Comparison of ENCODE assay signal across 8 mouse cellular contexts in the genomic region with DNA sequence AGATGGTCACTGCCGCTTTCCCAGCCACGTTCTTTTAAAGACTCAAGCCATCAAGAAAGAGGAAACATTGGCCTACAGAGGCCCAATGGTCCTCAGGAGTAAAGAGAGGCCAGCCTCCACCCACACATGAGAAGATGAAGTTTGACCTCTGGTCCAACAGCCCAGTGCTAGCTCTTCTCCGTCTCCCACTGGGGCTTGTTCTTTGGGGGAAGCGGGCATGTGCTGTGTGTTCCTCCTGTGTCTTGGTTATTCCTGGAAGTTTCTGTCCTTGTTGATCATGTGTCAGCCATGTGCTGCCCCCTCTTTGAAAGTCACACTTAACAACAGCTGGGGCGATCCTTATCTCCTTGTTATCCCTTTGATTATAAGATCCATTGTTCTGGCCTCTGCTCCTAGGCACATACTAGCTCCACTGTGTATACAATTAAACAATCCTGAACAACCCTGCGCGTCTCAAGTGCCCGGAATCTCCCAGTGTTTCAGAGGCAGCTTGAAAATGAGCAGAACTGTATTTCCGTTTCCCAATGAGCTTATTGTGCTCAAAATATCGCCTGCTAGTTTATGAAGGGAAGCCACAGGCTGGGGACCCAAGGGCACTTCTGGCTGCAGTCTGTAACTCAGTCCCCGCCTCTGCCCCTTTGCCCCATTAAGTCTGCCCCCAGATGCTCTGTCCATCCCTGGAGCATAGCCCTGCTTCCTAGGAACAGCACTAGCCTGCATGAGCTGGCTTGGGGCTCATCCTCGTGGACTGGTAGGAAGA.
DNase-seq lines count a peak whose midpoint lies in the region; ATAC-seq lines count a peak whose summit lies in the region.
"Had no signal": no experiment of that assay in that cellular context is flagged by ENCODE, and none has a peak within 500 bp of the region (broad histone marks: within the 10 kb centered on the region; RNA-seq: fewer than 3 reads in every experiment).

No protein-coding gene starts in this region.

- no peaks in the 10 kb centered on the region for H3K36me3 ChIP-seq in liver, embryonic 15.5 days (replicated peaks)
- no peaks in the 10 kb centered on the region for H3K36me3 ChIP-seq in heart, embryonic 16.5 days (ENCODE audit: control insufficient read depth, insufficient read depth)
- no peaks in the 10 kb centered on the region for H3K36me3 ChIP-seq in kidney, embryonic 16.5 days (ENCODE audit: insufficient read depth, low read length)
- H3K36me3 ChIP-seq in neural tube, embryonic 13.5 days: no peaks in the 10 kb centered on the region

- H3K4me2 ChIP-seq in liver, embryonic 15.5 days: no peak overlapping the region
- H3K4me2 ChIP-seq in heart, embryonic 16.5 days (ENCODE audit: low read depth, low read length): peak overlapping the region; percentile 28; the same call in 1 of the 2 replicates
- H3K4me2 ChIP-seq in kidney, embryonic 16.5 days (replicated peaks; ENCODE audit: low read depth, low read length): peak overlapping the region; percentile 24; the same call in 1 of the 2 replicates
- H3K4me2 ChIP-seq in neural tube, embryonic 13.5 days: peak overlapping the region; percentile 3; the same call in 1 of the 2 replicates

- no peak overlapping the region for H3K4me3 ChIP-seq in liver, embryonic 15.5 days (replicated peaks)
- H3K4me3 ChIP-seq in heart, embryonic 16.5 days (ENCODE audit: low read length): no peak overlapping the region
- no peak overlapping the region for H3K4me3 ChIP-seq in kidney, embryonic 16.5 days (ENCODE audit: low read length)
- no peak overlapping the region for H3K4me3 ChIP-seq in neural tube, embryonic 13.5 days

- no peak overlapping the region for H3K9ac ChIP-seq in liver, embryonic 15.5 days
- H3K9ac ChIP-seq in heart, embryonic 16.5 days (ENCODE audit: low read length): no peak overlapping the region
- no peak overlapping the region for H3K9ac ChIP-seq in kidney, embryonic 16.5 days (replicated peaks; ENCODE audit: low read length)
- no peak overlapping the region for H3K9ac ChIP-seq in neural tube, embryonic 13.5 days

- ATAC-seq in liver, embryonic 15.5 days (ENCODE audit: insufficient read depth): peak; percentile 40; the same call in 1 of the 2 replicates
- peak; percentile 23; the same call in 1 of the 2 replicates for ATAC-seq in heart, embryonic 16.5 days (replicated peaks; ENCODE audit: extremely low read depth, insufficient read depth, low FRiP score)
- peak; percentile 47 for ATAC-seq in kidney, embryonic 16.5 days (ENCODE audit: low FRiP score, low TSS enrichment)
- no peak for ATAC-seq in neural tube, embryonic 13.5 days (ENCODE audit: low read depth)

- DNase-seq in liver: no peak
- DNase-seq in spleen, adult 12 weeks (ENCODE audit: low spot score): no peak
- no peak for DNase-seq in gastrocnemius, adult 8-10 months (ENCODE audit: low spot score in 2 of 2)
- DNase-seq: right cerebral cortex, adult 18-20 months had no signal

- peaks cover 24% of the 10 kb centered on the region for H3K27me3 ChIP-seq in liver, embryonic 15.5 days
- no peaks in the 10 kb centered on the region for H3K27me3 ChIP-seq in heart, embryonic 16.5 days (ENCODE audit: control insufficient read depth, insufficient read depth, low read length)
- H3K27me3 ChIP-seq in kidney, embryonic 16.5 days (ENCODE audit: insufficient read depth, low read length): no peaks in the 10 kb centered on the region
- H3K27me3 ChIP-seq in neural tube, embryonic 13.5 days: no peaks in the 10 kb centered on the region

- 0 out of 2 replicates have a peak overlapping the region, but pooled peaks have one; percentile 31 for H3K27ac ChIP-seq in liver, embryonic 15.5 days (replicated peaks)
- H3K27ac ChIP-seq in heart, embryonic 16.5 days (ENCODE audit: low read length): peak overlapping the region; percentile 59
- H3K27ac ChIP-seq in kidney, embryonic 16.5 days (ENCODE audit: low read length): peak overlapping the region; percentile 47
- H3K27ac ChIP-seq in neural tube, embryonic 13.5 days (replicated peaks): no peak overlapping the region

- WGBS in liver, embryonic 15.5 days (ENCODE audit: insufficient replicate concordance): 32% methylated on average over 12 of the region's 12 CpGs
- 41% methylated on average over 12 of the region's 12 CpGs for WGBS in heart, embryonic 16.5 days
- 37% methylated on average over 12 of the region's 12 CpGs for WGBS in kidney, embryonic 16.5 days
- WGBS in neural tube, embryonic 13.5 days: 53% methylated on average over 12 of the region's 12 CpGs

- H3K9me3 ChIP-seq in liver, embryonic 15.5 days (replicated peaks): no peaks in the 10 kb centered on the region
- H3K9me3 ChIP-seq in heart, embryonic 16.5 days (replicated peaks; ENCODE audit: control insufficient read depth, low read length): no peaks in the 10 kb centered on the region
- H3K9me3 ChIP-seq in kidney, embryonic 16.5 days (ENCODE audit: low read length): no peaks in the 10 kb centered on the region
- H3K9me3 ChIP-seq in neural tube, embryonic 13.5 days: no peaks in the 10 kb centered on the region

- H3K4me1 ChIP-seq in liver, embryonic 15.5 days (replicated peaks): peaks cover 24% of the 10 kb centered on the region
- H3K4me1 ChIP-seq in heart, embryonic 16.5 days (ENCODE audit: control insufficient read depth, insufficient read depth, low read length): peaks cover 16% of the 10 kb centered on the region
- H3K4me1 ChIP-seq in kidney, embryonic 16.5 days (ENCODE audit: insufficient read depth, low read length): peaks cover 30% of the 10 kb centered on the region
- H3K4me1 ChIP-seq in neural tube, embryonic 13.5 days (replicated peaks): peaks cover 25% of the 10 kb centered on the region
